In the genomic region with DNA sequence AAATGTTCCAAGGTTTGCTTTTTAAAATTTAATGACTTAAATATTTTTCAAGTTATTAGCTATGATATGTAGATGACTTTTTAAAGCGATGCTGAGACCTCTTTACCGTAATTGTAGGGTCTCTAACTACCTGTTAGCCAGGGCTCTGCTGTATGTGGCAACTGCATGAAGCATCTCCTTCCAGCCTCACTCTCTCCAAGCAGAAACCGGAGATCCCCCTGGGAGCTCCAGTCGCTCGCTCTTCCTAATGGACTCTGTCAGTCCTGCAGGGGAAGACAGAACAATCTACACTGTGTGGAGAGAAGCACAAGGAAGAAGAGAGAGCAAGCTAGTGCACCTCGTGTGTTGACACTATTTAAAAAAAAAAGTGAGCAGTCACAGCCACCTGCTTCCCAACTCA, we compare ENCODE assay signal across 17 mouse cellular contexts. TPM values are rescaled to one million over a fixed set of nuclear protein-coding genes. Genes with fewer than 3 reads are reported as not detected.
DNase-seq lines count a peak whose midpoint lies in the region; ATAC-seq and TF ChIP-seq lines count a peak whose summit lies in the region.
"Had no signal": no experiment of that assay in that cellular context is flagged by ENCODE, and none has a peak within 500 bp of the region (broad histone marks: within the 10 kb centered on the region; RNA-seq: fewer than 3 reads in every experiment).

No protein-coding gene starts in this region.

- no peak for TF ChIP-seq CTCF in lung, postnatal 0 days (IDR thresholded peaks at IDR 0.05)

- H3K4me3 ChIP-seq in forebrain, embryonic 15.5 days, result no peak overlapping the region
- H3K4me3 ChIP-seq in forebrain, embryonic 11.5 days (ENCODE audit: low read depth, low read length), result no peak overlapping the region
- no peak overlapping the region for H3K4me3 ChIP-seq in midbrain, embryonic 13.5 days (replicated peaks)
- no peak overlapping the region for H3K4me3 ChIP-seq in midbrain, embryonic 15.5 days
- no peak overlapping the region for H3K4me3 ChIP-seq in embryonic facial prominence, embryonic 15.5 days (replicated peaks)
- H3K4me3 ChIP-seq in hindbrain, embryonic 16.5 days (ENCODE audit: low read length), result no peak overlapping the region
- H3K4me3 ChIP-seq in lung, postnatal 0 days (ENCODE audit: low read depth, low read length), result no peak overlapping the region
- H3K4me3 ChIP-seq: hindbrain, embryonic 15.5 days; intestine, embryonic 15.5 days; limb, embryonic 10.5 days; limb, embryonic 15.5 days; midbrain, embryonic 12.5 days; myocyte; stomach, embryonic 15.5 days had no signal

- 0 out of 2 replicates have a peak, but pooled peaks cover 5% of the 10 kb centered on the region for H3K27me3 ChIP-seq in forebrain, embryonic 15.5 days
- no peaks in the 10 kb centered on the region for H3K27me3 ChIP-seq in forebrain, embryonic 11.5 days (ENCODE audit: control insufficient read depth, insufficient read depth, low read length)
- H3K27me3 ChIP-seq in midbrain, embryonic 13.5 days, result peaks cover 32% of the 10 kb centered on the region
- peaks cover 8% of the 10 kb centered on the region; the same call in 1 of the 2 replicates for H3K27me3 ChIP-seq in midbrain, embryonic 15.5 days (replicated peaks)
- H3K27me3 ChIP-seq in embryonic facial prominence, embryonic 15.5 days, result 0 out of 2 replicates have a peak, but pooled peaks cover 3% of the 10 kb centered on the region
- H3K27me3 ChIP-seq in hindbrain, embryonic 16.5 days (replicated peaks; ENCODE audit: control insufficient read depth, insufficient read depth, low read length), result peaks cover 2% of the 10 kb centered on the region; the same call in 1 of the 2 replicates
- no peaks in the 10 kb centered on the region for H3K27me3 ChIP-seq in lung, postnatal 0 days (replicated peaks; ENCODE audit: insufficient read depth, low read length)
- H3K27me3 ChIP-seq: intestine, embryonic 15.5 days; stomach, embryonic 15.5 days had no signal

- H3K36me3 ChIP-seq in forebrain, embryonic 15.5 days, result no peaks in the 10 kb centered on the region
- no peaks in the 10 kb centered on the region for H3K36me3 ChIP-seq in forebrain, embryonic 11.5 days (ENCODE audit: control insufficient read depth, insufficient read depth, low read length)
- no peaks in the 10 kb centered on the region for H3K36me3 ChIP-seq in midbrain, embryonic 13.5 days
- no peaks in the 10 kb centered on the region for H3K36me3 ChIP-seq in midbrain, embryonic 15.5 days (replicated peaks)
- H3K36me3 ChIP-seq in embryonic facial prominence, embryonic 15.5 days, result no peaks in the 10 kb centered on the region
- H3K36me3 ChIP-seq in hindbrain, embryonic 16.5 days (ENCODE audit: control insufficient read depth, insufficient read depth, low read length), result no peaks in the 10 kb centered on the region
- H3K36me3 ChIP-seq in lung, postnatal 0 days (ENCODE audit: insufficient read depth, low read length), result no peaks in the 10 kb centered on the region
- H3K36me3 ChIP-seq: hindbrain, embryonic 15.5 days; intestine, embryonic 15.5 days; limb, embryonic 10.5 days; limb, embryonic 15.5 days; liver, embryonic 13.5 days; midbrain, embryonic 12.5 days; stomach, embryonic 15.5 days had no signal

- DNase-seq in forebrain, embryonic 11.5 days (ENCODE audit: low spot score), result no peak
- no peak for DNase-seq in MN1 (ENCODE audit: low spot score)
- DNase-seq in lung, postnatal 0 days (ENCODE audit: low spot score), result no peak

- TF ChIP-seq EP300 in lung, postnatal 0 days (IDR thresholded peaks at IDR 0.05), result no peak

- no peaks in the 10 kb centered on the region for H3K9me3 ChIP-seq in forebrain, embryonic 15.5 days
- H3K9me3 ChIP-seq in forebrain, embryonic 11.5 days (ENCODE audit: control insufficient read depth, low read length), result no peaks in the 10 kb centered on the region
- no peaks in the 10 kb centered on the region for H3K9me3 ChIP-seq in midbrain, embryonic 13.5 days
- H3K9me3 ChIP-seq in midbrain, embryonic 15.5 days, result no peaks in the 10 kb centered on the region
- no peaks in the 10 kb centered on the region for H3K9me3 ChIP-seq in embryonic facial prominence, embryonic 15.5 days (replicated peaks)
- no peaks in the 10 kb centered on the region for H3K9me3 ChIP-seq in hindbrain, embryonic 16.5 days (ENCODE audit: control insufficient read depth, low read length)
- H3K9me3 ChIP-seq in lung, postnatal 0 days (ENCODE audit: low read length), result no peaks in the 10 kb centered on the region
- H3K9me3 ChIP-seq: hindbrain, embryonic 15.5 days; intestine, embryonic 15.5 days; limb, embryonic 10.5 days; limb, embryonic 15.5 days; liver, embryonic 13.5 days; midbrain, embryonic 12.5 days; stomach, embryonic 15.5 days had no signal

- no peak overlapping the region for H3K9ac ChIP-seq in forebrain, embryonic 15.5 days (replicated peaks)
- H3K9ac ChIP-seq in forebrain, embryonic 11.5 days (ENCODE audit: low read length), result no peak overlapping the region
- no peak overlapping the region for H3K9ac ChIP-seq in midbrain, embryonic 13.5 days (replicated peaks)
- no peak overlapping the region for H3K9ac ChIP-seq in midbrain, embryonic 15.5 days
- no peak overlapping the region for H3K9ac ChIP-seq in embryonic facial prominence, embryonic 15.5 days
- no peak overlapping the region for H3K9ac ChIP-seq in hindbrain, embryonic 16.5 days (ENCODE audit: low read depth, low read length)
- no peak overlapping the region for H3K9ac ChIP-seq in lung, postnatal 0 days (replicated peaks; ENCODE audit: low read depth)
- H3K9ac ChIP-seq: hindbrain, embryonic 15.5 days; intestine, embryonic 15.5 days; limb, embryonic 15.5 days; liver, embryonic 13.5 days; midbrain, embryonic 12.5 days; stomach, embryonic 15.5 days had no signal

- H3K27ac ChIP-seq in forebrain, embryonic 15.5 days (replicated peaks), result no peak overlapping the region
- no peak overlapping the region for H3K27ac ChIP-seq in forebrain, embryonic 11.5 days (ENCODE audit: low read depth, low read length)
- H3K27ac ChIP-seq in midbrain, embryonic 13.5 days, result no peak overlapping the region
- no peak overlapping the region for H3K27ac ChIP-seq in midbrain, embryonic 15.5 days
- no peak overlapping the region for H3K27ac ChIP-seq in embryonic facial prominence, embryonic 15.5 days (replicated peaks)
- H3K27ac ChIP-seq in hindbrain, embryonic 16.5 days (ENCODE audit: low read depth, low read length), result no peak overlapping the region
- H3K27ac ChIP-seq in lung, postnatal 0 days (ENCODE audit: low read length), result no peak overlapping the region
- H3K27ac ChIP-seq: hindbrain, embryonic 15.5 days; intestine, embryonic 15.5 days; kidney, postnatal 0 days; limb, embryonic 10.5 days; limb, embryonic 15.5 days; liver, embryonic 13.5 days; midbrain, embryonic 12.5 days; stomach, embryonic 15.5 days had no signal

- WGBS in forebrain, embryonic 15.5 days, result 30% methylated on average over 6 of the region's 6 CpGs
- 23% methylated on average over 6 of the region's 6 CpGs for WGBS in forebrain, embryonic 11.5 days
- WGBS in midbrain, embryonic 13.5 days, result 26% methylated on average over 6 of the region's 6 CpGs
- 16% methylated on average over 6 of the region's 6 CpGs for WGBS in midbrain, embryonic 15.5 days
- 13% methylated on average over 6 of the region's 6 CpGs for WGBS in embryonic facial prominence, embryonic 15.5 days
- 14% methylated on average over 6 of the region's 6 CpGs for WGBS in hindbrain, embryonic 16.5 days
- 19% methylated on average over 6 of the region's 6 CpGs for WGBS in lung, postnatal 0 days

- H3K4me2 ChIP-seq in forebrain, embryonic 15.5 days (replicated peaks), result no peak overlapping the region
- H3K4me2 ChIP-seq in forebrain, embryonic 11.5 days (ENCODE audit: low read depth, low read length, severe bottlenecking), result no peak overlapping the region
- no peak overlapping the region for H3K4me2 ChIP-seq in midbrain, embryonic 13.5 days (replicated peaks)
- H3K4me2 ChIP-seq in midbrain, embryonic 15.5 days, result no peak overlapping the region
- H3K4me2 ChIP-seq in embryonic facial prominence, embryonic 15.5 days (replicated peaks), result no peak overlapping the region
- no peak overlapping the region for H3K4me2 ChIP-seq in hindbrain, embryonic 16.5 days (ENCODE audit: low read length)
- no peak overlapping the region for H3K4me2 ChIP-seq in lung, postnatal 0 days (replicated peaks; ENCODE audit: low read depth, low read length)
- H3K4me2 ChIP-seq: hindbrain, embryonic 15.5 days; intestine, embryonic 15.5 days; limb, embryonic 15.5 days; midbrain, embryonic 12.5 days; stomach, embryonic 15.5 days had no signal

- H3K4me1 ChIP-seq in forebrain, embryonic 15.5 days, result no peaks in the 10 kb centered on the region
- H3K4me1 ChIP-seq in forebrain, embryonic 11.5 days (replicated peaks; ENCODE audit: control insufficient read depth, insufficient read depth, low read length), result no peaks in the 10 kb centered on the region
- H3K4me1 ChIP-seq in midbrain, embryonic 13.5 days (replicated peaks), result no peaks in the 10 kb centered on the region
- 0 out of 2 replicates have a peak, but pooled peaks cover 2% of the 10 kb centered on the region for H3K4me1 ChIP-seq in midbrain, embryonic 15.5 days
- 0 out of 2 replicates have a peak, but pooled peaks cover 11% of the 10 kb centered on the region for H3K4me1 ChIP-seq in embryonic facial prominence, embryonic 15.5 days
- H3K4me1 ChIP-seq in hindbrain, embryonic 16.5 days (ENCODE audit: control insufficient read depth, insufficient read depth, low read depth, low read length), result no peaks in the 10 kb centered on the region
- H3K4me1 ChIP-seq in lung, postnatal 0 days (ENCODE audit: insufficient read depth, low read depth, low read length), result no peaks in the 10 kb centered on the region
- H3K4me1 ChIP-seq: hindbrain, embryonic 15.5 days; stomach, embryonic 15.5 days had no signal

- peak; percentile 27; the same call in 1 of the 2 replicates for ATAC-seq in forebrain, embryonic 15.5 days (replicated peaks)
- no peak for ATAC-seq in forebrain, embryonic 11.5 days (replicated peaks; ENCODE audit: low FRiP score)
- peak; percentile 51; the same call in 1 of the 2 replicates for ATAC-seq in midbrain, embryonic 13.5 days
- ATAC-seq in midbrain, embryonic 15.5 days (replicated peaks), result no peak
- peak; percentile 27; the same call in 1 of the 2 replicates for ATAC-seq in embryonic facial prominence, embryonic 15.5 days (ENCODE audit: insufficient number of reproducible peaks, low FRiP score, low TSS enrichment, low read depth)
- ATAC-seq in hindbrain, embryonic 16.5 days, result 0 out of 2 replicates have a peak, but pooled peaks have one; percentile 35
- no peak for ATAC-seq in lung, postnatal 0 days

RNA-seq across cellular contexts. Expression of a gene that starts 29.3 kb away (rescaled TPM):
- 52.4 and 53.8 TPM in 2 replicates for polyA plus RNA-seq in forebrain, embryonic 15.5 days (2015; fragmentation: Nextera tagmentation; extraction: Ambion mirVana)
- polyA plus RNA-seq in forebrain, embryonic 11.5 days (2014; fragmentation: Nextera tagmentation; extraction: Ambion mirVana), result 116 and 120 TPM in 2 replicates
- 49.4 and 54.8 TPM in 2 replicates for polyA plus RNA-seq in midbrain, embryonic 13.5 days (2015; fragmentation: Nextera tagmentation; extraction: Ambion mirVana)
- polyA plus RNA-seq in midbrain, embryonic 15.5 days (2015; fragmentation: Nextera tagmentation; extraction: Ambion mirVana), result 54.3 and 57.5 TPM in 2 replicates
- polyA plus RNA-seq in embryonic facial prominence, embryonic 15.5 days (2015; fragmentation: Nextera tagmentation; extraction: Ambion mirVana), result 257 and 259 TPM in 2 replicates
- polyA plus RNA-seq in hindbrain, embryonic 16.5 days (2015; fragmentation: Nextera tagmentation; extraction: Ambion mirVana), result 76.2 and 80.0 TPM in 2 replicates
- 60.1 and 62.4 TPM in 2 replicates for polyA plus RNA-seq in lung, postnatal 0 days (2015; fragmentation: Nextera tagmentation; extraction: Ambion mirVana)

Comparison
In these comparisons a context has a peak if more than half of its experiments do, and no peak if none do; other contexts are left out.
1. ATAC-seq: peak in forebrain, embryonic 15.5 days (single experiment), midbrain, embryonic 13.5 days (single experiment), embryonic facial prominence, embryonic 15.5 days (single experiment) and hindbrain, embryonic 16.5 days (single experiment); none in forebrain, embryonic 11.5 days (single experiment), midbrain, embryonic 15.5 days (single experiment) and lung, postnatal 0 days (single experiment).